Mouse (Mus musculus) brain, embryonic 14.5 days (tissue): ENCODE data around the gene Cntn1.

ENCODE experiments used
- CTCF ChIP-seq: fragments of 200-500 bp; IDR thresholded peaks from 2 replicates; pipeline ENCODE4 v1.5.1; 2012; ENCODE audit warnings: inconsistent platforms, mild to moderate bottlenecking, moderate library complexity, borderline replicate concordance; ENCODE audit not compliant: insufficient read depth, insufficient read length; ENCODE audit errors: extremely low read depth
- POLR2A ChIP-seq: fragments of 200-500 bp; IDR thresholded peaks from 2 replicates; pipeline ENCODE4 v1.6.1; 2012; ENCODE audit warnings: mild to moderate bottlenecking, inconsistent platforms, borderline replicate concordance; ENCODE audit not compliant: poor library complexity, insufficient read depth, insufficient read length, severe bottlenecking; ENCODE audit errors: extremely low read depth

GRCm38 (mm10) chr15:92177413-92177812 is 126.4 kb downstream of the Cntn1 start:
- TF ChIP-seq POLR2A (no peak), CTCF (no peak)
